Mouse (Mus musculus) MEL (cell line): Measurements from ENCODE around the gene Arhgap6. TPM values are rescaled to one million over a fixed set of nuclear protein-coding genes. Genes with fewer than 3 reads are reported as not detected.
A peak's percentile ranks its signal among the peaks of the same experiment; 100 is the strongest.

ENCODE experiments used
- DNase-seq: peaks from one replicate; pipeline ENCODE4 v3.0.0; 2011; ENCODE audit warnings: low read depth, low spot score
- H3K27ac ChIP-seq: 2 replicates; pipeline ENCODE4 v1.5.1; 2012; ENCODE audit warnings: low read depth, mild to moderate bottlenecking, control low read depth, low read length, moderate library complexity; ENCODE audit not compliant: control insufficient read depth
- H3K27me3 ChIP-seq, 2 experiments: fragments of 150-350 bp in 1 of 2; sonication (generic) in 1 of 2; 2 replicates each; pipeline ENCODE4 v1.6.1; 2012; ENCODE audit warnings: low read length in 2 of 2, mild to moderate bottlenecking in 2 of 2, improper control_type of control experiment in 1 of 2, moderate library complexity in 1 of 2; ENCODE audit not compliant: insufficient read depth in 2 of 2, control insufficient read depth in 1 of 2
- H3K36me3 ChIP-seq, 2 experiments: 2 replicates each; pipeline ENCODE4 v1.6.1; 2012 to 2014; ENCODE audit warnings: low read length in 2 of 2, improper control_type of control experiment in 1 of 2, inconsistent platforms in 1 of 2, mild to moderate bottlenecking in 1 of 2; ENCODE audit not compliant: insufficient read depth in 2 of 2, control insufficient read depth in 1 of 2
- H3K4me1 ChIP-seq, 2 experiments: fragments of 150-350 bp in 1 of 2; sonication (generic) in 1 of 2; 2 replicates each; pipeline ENCODE4 v1.6.1; 2012; ENCODE audit warnings: low read length in 2 of 2, improper control_type of control experiment in 1 of 2, mild to moderate bottlenecking in 1 of 2; ENCODE audit not compliant: insufficient read depth in 2 of 2, control insufficient read depth in 1 of 2
- H3K4me3 ChIP-seq, 2 experiments: fragments of 150-350 bp in 1 of 2; sonication (generic) in 1 of 2; 2 replicates each; pipeline ENCODE4 v1.5.1; 2012; ENCODE audit warnings: low read depth in 2 of 2, low read length in 2 of 2, mild to moderate bottlenecking in 2 of 2, moderate library complexity in 2 of 2, control low read depth in 1 of 2, improper control_type of control experiment in 1 of 2; ENCODE audit not compliant: control insufficient read depth in 1 of 2, insufficient read depth in 1 of 2
- H3K79me2 ChIP-seq: 2 replicates; pipeline ENCODE4 v1.6.1; 2012; ENCODE audit warnings: mild to moderate bottlenecking, low read length, moderate library complexity; ENCODE audit not compliant: control insufficient read depth, poor library complexity, insufficient read depth
- H3K9ac ChIP-seq: 2 replicates; pipeline ENCODE4 v1.6.1; 2012; ENCODE audit warnings: low read depth, mild to moderate bottlenecking, control low read depth, low read length, moderate library complexity; ENCODE audit not compliant: control insufficient read depth, poor library complexity, severe bottlenecking
- H3K9me3 ChIP-seq: fragments of 150-350 bp; sonication (generic); replicated peaks from 2 replicates; pipeline ENCODE4 v1.6.1; 2012; ENCODE audit warnings: mild to moderate bottlenecking, low read length, improper control_type of control experiment, moderate library complexity; ENCODE audit not compliant: insufficient read depth
- CHD1 ChIP-seq: IDR thresholded peaks from 2 replicates; pipeline ENCODE4 v1.6.1; 2012; ENCODE audit warnings: low read depth, mild to moderate bottlenecking, inconsistent platforms, low read length, improper control_type of control experiment
- CTCF ChIP-seq, 3 experiments: IDR thresholded peaks in 2 of 3; conservative IDR thresholded peaks in 1 of 3; 2 replicates each; pipeline ENCODE4 v1.5.1; 2011 to 2012; ENCODE audit warnings: low read length in 3 of 3, low read depth in 2 of 3, mild to moderate bottlenecking in 2 of 3, improper control_type of control experiment in 1 of 3, inconsistent platforms in 1 of 3, mixed read lengths in 1 of 3, moderate library complexity in 1 of 3; ENCODE audit not compliant: control insufficient read depth in 1 of 3, insufficient read depth in 1 of 3, poor library complexity in 1 of 3, severe bottlenecking in 1 of 3
- E2F4 ChIP-seq: IDR thresholded peaks from 2 replicates; pipeline ENCODE4 v1.6.1; 2011; ENCODE audit warnings: low read depth, low read length, improper control_type of control experiment, borderline replicate concordance
- ELF1 ChIP-seq: IDR thresholded peaks from 2 replicates; pipeline ENCODE4 v1.6.1; 2014; ENCODE audit warnings: low read depth, mild to moderate bottlenecking, inconsistent platforms, low read length, improper control_type of control experiment, moderate library complexity
- EP300 ChIP-seq, 2 experiments: IDR thresholded peaks; 2 replicates each; pipeline ENCODE4 v1.6.1; 2011; ENCODE audit warnings: improper control_type of control experiment in 2 of 2, low read length in 2 of 2, low read depth in 1 of 2, mild to moderate bottlenecking in 1 of 2
- ETS1 ChIP-seq: IDR thresholded peaks from 2 replicates; pipeline ENCODE4 v1.6.1; 2012; ENCODE audit warnings: low read depth, mild to moderate bottlenecking, inconsistent platforms, low read length, improper control_type of control experiment, moderate library complexity
- GATA1 ChIP-seq: IDR thresholded peaks from 2 replicates; pipeline ENCODE4 v1.6.1; 2011; ENCODE audit warnings: low read depth, low read length, improper control_type of control experiment
- KAT2A ChIP-seq: conservative IDR thresholded peaks from 2 replicates; pipeline ENCODE4 v1.6.1; 2012; ENCODE audit warnings: low read depth, low read length, improper control_type of control experiment, inconsistent platforms
- MAFK ChIP-seq: IDR thresholded peaks from 2 replicates; pipeline ENCODE4 v1.6.1; 2011; ENCODE audit warnings: low read depth, mild to moderate bottlenecking, low read length, improper control_type of control experiment, borderline replicate concordance
- MAZ ChIP-seq: IDR thresholded peaks from 2 replicates; pipeline ENCODE4 v1.6.1; 2012; ENCODE audit warnings: low read depth, mild to moderate bottlenecking, inconsistent platforms, low read length, improper control_type of control experiment
- MEF2A ChIP-seq: IDR thresholded peaks from 2 replicates; pipeline ENCODE4 v1.6.1; 2014; ENCODE audit warnings: low read depth, mild to moderate bottlenecking, inconsistent platforms, low read length, improper control_type of control experiment; ENCODE audit not compliant: poor library complexity, insufficient replicate concordance, severe bottlenecking; ENCODE audit errors: extremely low read depth
- MXI1 ChIP-seq: IDR thresholded peaks from 2 replicates; pipeline ENCODE4 v1.6.1; 2011; ENCODE audit warnings: mild to moderate bottlenecking, low read depth, low read length, improper control_type of control experiment
- MYB ChIP-seq: IDR thresholded peaks from 2 replicates; pipeline ENCODE4 v1.6.1; 2011; ENCODE audit warnings: mild to moderate bottlenecking, low read depth, low read length, improper control_type of control experiment
- MYC ChIP-seq: IDR thresholded peaks from 2 replicates; pipeline ENCODE4 v1.6.1; 2011; ENCODE audit warnings: low read depth, mild to moderate bottlenecking, low read length, improper control_type of control experiment, moderate library complexity
- NELFE ChIP-seq: IDR thresholded peaks from 2 replicates; pipeline ENCODE4 v1.6.1; 2011; ENCODE audit warnings: low read depth, low read length, improper control_type of control experiment
- POLR2AphosphoS2 ChIP-seq: IDR thresholded peaks from 2 replicates; pipeline ENCODE4 v1.6.1; 2011; ENCODE audit warnings: low read length, improper control_type of control experiment
- RAD21 ChIP-seq: IDR thresholded peaks from 2 replicates; pipeline ENCODE4 v1.6.1; 2011; ENCODE audit warnings: mild to moderate bottlenecking, low read depth, low read length, improper control_type of control experiment
- RCOR1 ChIP-seq: IDR thresholded peaks from 2 replicates; pipeline ENCODE4 v1.6.1; 2012; ENCODE audit warnings: low read depth, mild to moderate bottlenecking, inconsistent platforms, low read length, improper control_type of control experiment
- SIN3A ChIP-seq: IDR thresholded peaks from 2 replicates; pipeline ENCODE4 v1.6.1; 2012; ENCODE audit warnings: low read length, improper control_type of control experiment, inconsistent platforms
- SMC3 ChIP-seq: IDR thresholded peaks from 2 replicates; pipeline ENCODE4 v1.6.1; 2011; ENCODE audit warnings: low read depth, low read length, improper control_type of control experiment
- TAL1 ChIP-seq: IDR thresholded peaks from 2 replicates; pipeline ENCODE4 v1.6.1; 2012; ENCODE audit warnings: mild to moderate bottlenecking, inconsistent platforms, low read length, moderate library complexity, mixed read lengths
- TBP ChIP-seq: IDR thresholded peaks from 2 replicates; pipeline ENCODE4 v1.8.0; 2011; ENCODE audit warnings: low read depth, low read length, improper control_type of control experiment
- TCF12 ChIP-seq: IDR thresholded peaks from 2 replicates; pipeline ENCODE4 v1.6.1; 2014; ENCODE audit warnings: low read depth, mild to moderate bottlenecking, inconsistent platforms, low read length, improper control_type of control experiment, moderate library complexity
- UBTF ChIP-seq: IDR thresholded peaks from 2 replicates; pipeline ENCODE4 v1.6.1; 2012; ENCODE audit warnings: low read depth, mild to moderate bottlenecking, inconsistent platforms, low read length, improper control_type of control experiment, moderate library complexity, borderline replicate concordance; ENCODE audit not compliant: insufficient read depth
- USF1 ChIP-seq: IDR thresholded peaks from 2 replicates; pipeline ENCODE4 v1.6.1; 2014; ENCODE audit warnings: low read depth, mild to moderate bottlenecking, inconsistent platforms, low read length, improper control_type of control experiment, moderate library complexity
- USF2 ChIP-seq, 2 experiments: IDR thresholded peaks; 2 replicates each; pipeline ENCODE4 v1.6.1; 2011 to 2012; ENCODE audit warnings: improper control_type of control experiment in 2 of 2, low read length in 2 of 2, borderline replicate concordance in 1 of 2, inconsistent platforms in 1 of 2, low read depth in 1 of 2, mild to moderate bottlenecking in 1 of 2; ENCODE audit not compliant: insufficient read depth in 1 of 2
- ZMIZ1 ChIP-seq: IDR thresholded peaks from 2 replicates; pipeline ENCODE4 v1.6.1; 2012; ENCODE audit warnings: low read depth, mild to moderate bottlenecking, inconsistent platforms, low read length, improper control_type of control experiment, moderate library complexity
- polyA plus RNA-seq, 2 experiments: library from polyadenylated mRNA; stranded (reverse) in 1 of 2; unstranded in 1 of 2; fragments of >175 nt in 1 of 2; fragments of >200 nt in 1 of 2; gene quantifications; 2 replicates each; pipeline versions ENCODE4 v1.2.1 to v1.2.4; 2012; ENCODE audit warnings: low replicate concordance in 2 of 2, low read depth in 1 of 2; ENCODE audit not compliant: insufficient read length in 2 of 2, insufficient read depth in 1 of 2, missing spikeins in 1 of 2
- total RNA-seq: library from RNA; depleted of rRNA; stranded (reverse); fragments of 300-350 nt; gene quantifications from 2 replicates; pipeline ENCODE4 v1.2.3, GENCODE M21; 2012

Arhgap6 gene
- total and polyA plus RNA-seq, 3 experiments = 4.4 to 21.7 TPM; not detected in 1

DNA sequence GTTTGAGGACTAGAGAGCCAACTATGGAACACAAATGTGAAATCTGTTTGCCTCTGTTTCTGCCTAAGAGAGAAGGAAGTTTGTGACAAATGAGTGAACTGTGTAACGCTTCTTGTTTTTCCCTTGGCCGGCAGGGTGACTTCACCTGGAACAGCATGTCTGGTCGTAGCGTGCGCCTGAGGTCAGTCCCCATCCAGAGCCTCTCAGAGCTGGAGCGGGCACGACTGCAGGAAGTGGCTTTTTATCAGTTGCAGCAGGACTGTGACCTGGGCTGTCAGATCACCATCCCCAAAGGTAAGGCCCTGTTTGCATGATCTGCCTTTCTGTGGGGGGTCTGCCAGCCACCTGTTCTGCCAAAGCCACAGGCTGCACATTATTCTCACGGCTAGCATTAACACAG is 425.2 kb downstream of the Arhgap6 start:
- Histone ChIP-seq H3K9me3 (no peaks in the 10 kb centered on the region), H3K79me2 (no peaks in the 10 kb centered on the region), H3K9ac (no peak overlapping the region), H3K27me3 (no peaks in the 10 kb centered on the region), H3K36me3 (peaks cover 0 to 23% of the 10 kb centered on the region in 2 experiments; a peak in 2 of 4 replicates), H3K4me1 (peaks cover 5 to 11% of the 10 kb centered on the region in 2 experiments), H3K4me3 (no peak overlapping the region), H3K27ac (no peak overlapping the region)
- DNase-seq = peak; percentile 27
- TF ChIP-seq ELF1 = no peak
- no peak for TF ChIP-seq MXI1
- TF ChIP-seq KAT2A = no peak
- no peak for TF ChIP-seq MEF2A
- no peak for TF ChIP-seq POLR2AphosphoS2
- no peak for TF ChIP-seq ZMIZ1
- no peak for TF ChIP-seq MAFK
- TF ChIP-seq MYC = no peak
- TF ChIP-seq MYB = no peak
- TF ChIP-seq RAD21 = no peak
- TF ChIP-seq CHD1 = no peak
- TF ChIP-seq EP300 (IDR thresholded peaks at IDR 0.05; ENCODE audit: low read depth in 1 of 2, low read length in 2 of 2) = 0 out of 4 replicates have a peak, but pooled peaks have one; percentile 25 to 26
- no peak for TF ChIP-seq ETS1
- no peak for TF ChIP-seq MAZ
- TF ChIP-seq GATA1 = 0 out of 2 replicates have a peak, but pooled peaks have one; percentile 36
- TF ChIP-seq TCF12 = 0 out of 2 replicates have a peak, but pooled peaks have one; percentile 29
- no peak for TF ChIP-seq USF2 (IDR thresholded peaks at IDR 0.05; ENCODE audit: borderline replicate concordance in 1 of 2, insufficient read depth in 1 of 2, low read depth in 1 of 2, low read length in 2 of 2)
- TF ChIP-seq NELFE = no peak
- no peak for TF ChIP-seq USF1
- peak; percentile 50 for TF ChIP-seq TAL1
- TF ChIP-seq RCOR1 = no peak
- no peak for TF ChIP-seq SMC3
- TF ChIP-seq SIN3A = no peak
- TF ChIP-seq UBTF = no peak
- TF ChIP-seq E2F4 = no peak
- no peak for TF ChIP-seq CTCF (IDR thresholded peaks at IDR 0.05 in 2 of 3, conservative IDR thresholded peaks at IDR 0.05 in 1 of 3; ENCODE audit: control insufficient read depth in 1 of 3, insufficient read depth in 1 of 3, low read depth in 2 of 3, low read length in 3 of 3, poor library complexity in 1 of 3, severe bottlenecking in 1 of 3)
- TF ChIP-seq TBP = no peak
